Mouse (Mus musculus): Measurements from ENCODE around the gene Eif5a.
"Not testable (repeated sequence)": the region's sequence is repeated elsewhere in the genome, so short reads cannot be mapped to it uniquely, and the experiment has no call there.

GRCm38 (mm10) chr11:69930176-69930575, 8.4 kb upstream of the Eif5a start:
- TF ChIP-seq CTCF, POLR2A (IDR thresholded peaks at IDR 0.05; ENCODE audit: insufficient read depth, low read depth, low read length): not testable (repeated sequence)

Measured in olfactory bulb, adult 2 months (tissue).